Mouse (Mus musculus): ENCODE data around the gene Dapp1. TPM values are rescaled to one million over a fixed set of nuclear protein-coding genes. Genes with fewer than 3 reads are reported as not detected.

The Dapp1 gene
- total and polyA plus RNA-seq, 3 experiments = 4.0 to 6.9 (median 5.0) TPM

GRCm38 (mm10) chr3:138006896-138007295, 25.6 kb upstream of the Dapp1 start:
- Histone ChIP-seq H3K36me3 (ENCODE audit: control insufficient read depth, insufficient read depth, low read length) (no peaks in the 10 kb centered on the region), H3K79me2 (replicated peaks; ENCODE audit: control insufficient read depth, insufficient read depth, low read length) (no peaks in the 10 kb centered on the region; the same call in 1 of the 2 replicates), H3K4me3 (no peak overlapping the region), H3K27me3 (ENCODE audit: control insufficient read depth, insufficient read depth, low read length) (no peaks in the 10 kb centered on the region), H3K4me1 (ENCODE audit: control insufficient read depth, insufficient read depth, low read length) (no peaks in the 10 kb centered on the region; the same call in 1 of the 2 replicates), H3K27ac (no peak overlapping the region), H3K9ac (ENCODE audit: low read depth, low read length) (no peak overlapping the region)
- no peak for DNase-seq
- no peak for TF ChIP-seq POLR2A (IDR thresholded peaks at IDR 0.05; ENCODE audit: insufficient read depth, low read depth, low read length)
- intact Hi-C loops (cut with DNase I) = no loop called here
- WGBS = 49% methylated on average over 3 of the region's 3 CpGs

GRCm38 (mm10) chr3:138003264-138003663, 21.9 kb upstream of the Dapp1 start:
- H3K4me1 ChIP-seq (ENCODE audit: control insufficient read depth, insufficient read depth, low read length) = no peaks in the 10 kb centered on the region; the same call in 1 of the 2 replicates
- no peaks in the 10 kb centered on the region; the same call in 1 of the 2 replicates for H3K79me2 ChIP-seq (replicated peaks; ENCODE audit: control insufficient read depth, insufficient read depth, low read length)
- no peak for DNase-seq
- intact Hi-C loops (cut with DNase I) = no loop called here
- no peak overlapping the region for H3K27ac ChIP-seq
- no peak overlapping the region for H3K9ac ChIP-seq (ENCODE audit: low read depth, low read length)
- WGBS = 55% methylated on average over 7 of the region's 7 CpGs
- TF ChIP-seq EP300 (IDR thresholded peaks at IDR 0.05; ENCODE audit: insufficient read depth, low read depth, low read length) = no peak
- no peak for TF ChIP-seq CTCF (IDR thresholded peaks at IDR 0.05)
- TF ChIP-seq POLR2A (IDR thresholded peaks at IDR 0.05; ENCODE audit: insufficient read depth, low read depth, low read length) = no peak
- H3K4me3 ChIP-seq = no peak overlapping the region
- H3K36me3 ChIP-seq (ENCODE audit: control insufficient read depth, insufficient read depth, low read length) = no peaks in the 10 kb centered on the region
- no peaks in the 10 kb centered on the region for H3K27me3 ChIP-seq (ENCODE audit: control insufficient read depth, insufficient read depth, low read length)

GRCm38 (mm10) chr3:138002545-138002944, 21.2 kb upstream of the Dapp1 start:
- Histone ChIP-seq H3K27me3 (ENCODE audit: control insufficient read depth, insufficient read depth, low read length) (no peaks in the 10 kb centered on the region), H3K79me2 (replicated peaks; ENCODE audit: control insufficient read depth, insufficient read depth, low read length) (no peaks in the 10 kb centered on the region; the same call in 1 of the 2 replicates), H3K36me3 (ENCODE audit: control insufficient read depth, insufficient read depth, low read length) (no peaks in the 10 kb centered on the region), H3K4me3 (no peak overlapping the region), H3K9ac (ENCODE audit: low read depth, low read length) (no peak overlapping the region), H3K27ac (no peak overlapping the region), H3K4me1 (ENCODE audit: control insufficient read depth, insufficient read depth, low read length) (no peaks in the 10 kb centered on the region; the same call in 1 of the 2 replicates)
- intact Hi-C loops (cut with DNase I) = no loop called here
- 63% methylated on average over 6 of the region's 6 CpGs for WGBS
- TF ChIP-seq POLR2A (IDR thresholded peaks at IDR 0.05; ENCODE audit: insufficient read depth, low read depth, low read length) (no peak), EP300 (IDR thresholded peaks at IDR 0.05; ENCODE audit: insufficient read depth, low read depth, low read length) (no peak), CTCF (IDR thresholded peaks at IDR 0.05) (no peak)
- no peak for DNase-seq

GRCm38 (mm10) chr3:138001865-138002264, 20.5 kb upstream of the Dapp1 start:
- DNase-seq = no peak
- TF ChIP-seq EP300 (IDR thresholded peaks at IDR 0.05; ENCODE audit: insufficient read depth, low read depth, low read length) (no peak), CTCF (IDR thresholded peaks at IDR 0.05) (no peak), POLR2A (IDR thresholded peaks at IDR 0.05; ENCODE audit: insufficient read depth, low read depth, low read length) (no peak)
- WGBS = 59% methylated on average over 4 of the region's 4 CpGs
- intact Hi-C loops (cut with DNase I) = no loop called here
- no peaks in the 10 kb centered on the region for H3K27me3 ChIP-seq (ENCODE audit: control insufficient read depth, insufficient read depth, low read length)
- H3K4me3 ChIP-seq = no peak overlapping the region
- no peaks in the 10 kb centered on the region for H3K36me3 ChIP-seq (ENCODE audit: control insufficient read depth, insufficient read depth, low read length)
- no peak overlapping the region for H3K27ac ChIP-seq
- no peaks in the 10 kb centered on the region; the same call in 1 of the 2 replicates for H3K79me2 ChIP-seq (replicated peaks; ENCODE audit: control insufficient read depth, insufficient read depth, low read length)
- H3K9ac ChIP-seq (ENCODE audit: low read depth, low read length) = no peak overlapping the region
- no peaks in the 10 kb centered on the region; the same call in 1 of the 2 replicates for H3K4me1 ChIP-seq (ENCODE audit: control insufficient read depth, insufficient read depth, low read length)

- peak; percentile 40 to 53 for DNase-seq
- WGBS = 16% methylated on average over 4 of the region's 4 CpGs
- no peaks in the 10 kb centered on the region; the same call in 1 of the 2 replicates for H3K79me2 ChIP-seq (replicated peaks; ENCODE audit: control insufficient read depth, insufficient read depth, low read length)
- H3K4me3 ChIP-seq = no peak overlapping the region
- TF ChIP-seq CTCF (IDR thresholded peaks at IDR 0.05) (no peak), POLR2A (IDR thresholded peaks at IDR 0.05; ENCODE audit: insufficient read depth, low read depth, low read length) (no peak), EP300 (IDR thresholded peaks at IDR 0.05; ENCODE audit: insufficient read depth, low read depth, low read length) (no peak)
- H3K4me1 ChIP-seq (ENCODE audit: control insufficient read depth, insufficient read depth, low read length) = no peaks in the 10 kb centered on the region; the same call in 1 of the 2 replicates
- intact Hi-C loops (cut with DNase I) = no loop called here
- no peak overlapping the region for H3K9ac ChIP-seq (ENCODE audit: low read depth, low read length)
- H3K27ac ChIP-seq = peak overlapping the region; percentile 45; the same call in 1 of the 2 replicates
- H3K27me3 ChIP-seq (ENCODE audit: control insufficient read depth, insufficient read depth, low read length) = no peaks in the 10 kb centered on the region
- H3K36me3 ChIP-seq (ENCODE audit: control insufficient read depth, insufficient read depth, low read length) = no peaks in the 10 kb centered on the region
Observed at GRCm38 (mm10) chr3:138000724-138001069, 19.4 kb upstream of the Dapp1 start.

GRCm38 (mm10) chr3:138000062-138000723, 18.8 kb upstream of the Dapp1 start:
- WGBS = 82% methylated on average over 8 of the region's 8 CpGs
- Histone ChIP-seq H3K27ac (no peak overlapping the region; the same call in 1 of the 2 replicates), H3K4me1 (ENCODE audit: control insufficient read depth, insufficient read depth, low read length) (no peaks in the 10 kb centered on the region; the same call in 1 of the 2 replicates), H3K9ac (ENCODE audit: low read depth, low read length) (no peak overlapping the region), H3K79me2 (replicated peaks; ENCODE audit: control insufficient read depth, insufficient read depth, low read length) (no peaks in the 10 kb centered on the region; the same call in 1 of the 2 replicates), H3K27me3 (ENCODE audit: control insufficient read depth, insufficient read depth, low read length) (no peaks in the 10 kb centered on the region), H3K4me3 (no peak overlapping the region), H3K36me3 (ENCODE audit: control insufficient read depth, insufficient read depth, low read length) (no peaks in the 10 kb centered on the region)
- intact Hi-C loops (cut with DNase I) = no loop called here
- no peak for DNase-seq
- TF ChIP-seq EP300 (IDR thresholded peaks at IDR 0.05; ENCODE audit: insufficient read depth, low read depth, low read length) (no peak), POLR2A (IDR thresholded peaks at IDR 0.05; ENCODE audit: insufficient read depth, low read depth, low read length) (no peak), CTCF (IDR thresholded peaks at IDR 0.05) (no peak)
